Mouse (Mus musculus) MEL (cell line): ENCODE measurements around the gene Wif1.

Experiments
- E2F4 ChIP-seq: IDR thresholded peaks from 2 replicates; pipeline ENCODE4 v1.6.1; 2011; ENCODE audit warnings: low read depth, low read length, improper control_type of control experiment, borderline replicate concordance
- EP300 ChIP-seq, 2 experiments: IDR thresholded peaks; 2 replicates each; pipeline ENCODE4 v1.6.1; 2011; ENCODE audit warnings: improper control_type of control experiment in 2 of 2, low read length in 2 of 2, low read depth in 1 of 2, mild to moderate bottlenecking in 1 of 2
- GATA1 ChIP-seq: IDR thresholded peaks from 2 replicates; pipeline ENCODE4 v1.6.1; 2011; ENCODE audit warnings: low read depth, low read length, improper control_type of control experiment
- SMC3 ChIP-seq: IDR thresholded peaks from 2 replicates; pipeline ENCODE4 v1.6.1; 2011; ENCODE audit warnings: low read depth, low read length, improper control_type of control experiment

DNA sequence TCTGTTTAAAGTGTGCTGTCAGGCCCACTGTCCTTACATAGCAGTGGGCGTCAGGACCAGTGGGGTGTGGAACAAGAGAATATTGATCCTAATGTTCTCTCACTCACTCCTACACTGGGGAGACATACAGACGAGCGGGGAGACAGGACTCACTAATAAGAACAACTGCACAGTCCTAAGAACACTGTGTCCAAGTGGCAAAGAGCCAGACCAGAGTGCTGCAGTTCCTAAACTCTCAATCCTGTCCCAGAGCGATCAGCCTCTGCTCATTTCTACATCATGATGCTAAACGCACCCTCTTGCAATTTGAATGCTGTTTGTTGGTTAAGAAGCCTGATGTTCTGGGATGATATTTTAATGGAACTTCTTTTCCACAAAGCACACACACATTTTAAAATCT, 54.9 kb downstream of the Wif1 start:
- no peak for TF ChIP-seq E2F4
- no peak for TF ChIP-seq SMC3
- no peak for TF ChIP-seq EP300 (IDR thresholded peaks at IDR 0.05; ENCODE audit: low read depth in 1 of 2, low read length in 2 of 2)
- no peak for TF ChIP-seq GATA1
